Mouse (Mus musculus): ENCODE results near the gene Cbl.

Cbl gene

DNA sequence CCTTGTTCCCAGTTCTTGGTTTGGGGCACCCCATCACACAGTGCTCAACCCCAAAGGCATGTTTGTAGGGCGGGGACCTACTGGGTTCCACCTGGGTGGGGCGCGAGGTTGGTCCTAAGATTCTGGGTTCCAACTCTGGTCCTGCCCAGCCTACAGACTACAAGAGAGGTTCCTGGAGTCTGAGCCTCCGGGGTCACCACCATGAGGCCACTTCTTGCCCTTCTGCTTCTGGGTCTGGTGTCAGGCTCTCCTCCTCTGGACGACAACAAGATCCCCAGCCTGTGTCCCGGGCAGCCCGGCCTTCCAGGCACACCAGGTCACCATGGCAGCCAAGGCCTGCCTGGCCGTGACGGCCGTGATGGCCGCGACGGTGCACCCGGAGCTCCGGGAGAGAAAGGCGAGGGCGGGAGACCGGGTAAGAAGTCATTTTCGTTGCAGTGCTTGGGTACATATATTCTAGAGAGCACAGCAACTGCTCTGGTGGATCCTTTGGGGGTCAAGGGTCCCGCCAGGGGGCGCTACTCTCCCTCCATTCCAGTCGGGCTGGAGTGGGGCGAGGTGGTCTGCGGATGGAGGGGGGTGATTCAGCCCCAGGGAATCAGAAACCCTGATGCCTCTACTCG lies 126.2 kb downstream of the Cbl start:
- in situ Hi-C loops (cut with MboI, MseI): no loop called here

DNA sequence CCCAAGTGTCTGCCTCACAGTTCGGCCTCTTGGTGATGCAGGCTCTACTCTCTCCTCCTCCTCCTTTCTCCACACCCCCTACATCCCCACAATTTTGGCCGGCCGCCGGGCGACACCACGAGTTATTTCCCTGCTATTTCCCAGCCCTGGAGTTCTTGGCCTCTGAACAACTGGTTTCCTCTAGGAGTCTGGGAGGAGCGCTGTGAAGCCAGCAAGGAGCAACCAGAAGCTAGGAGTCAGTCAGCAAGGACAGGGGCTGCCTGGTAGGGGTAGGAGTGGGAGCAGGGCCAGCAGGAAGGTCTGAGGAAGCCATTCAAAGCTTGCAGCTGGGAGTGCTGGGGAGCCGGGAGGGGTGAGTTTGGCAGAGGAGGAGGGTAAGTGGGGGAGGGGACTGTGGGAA lies 126.7 kb downstream of the Cbl start, which contains the start of gene C1qtnf5:
Gene C1qtnf5, plus strand, starts transcription at position 136 of the 400 bp plus-strand sequence.
- in situ Hi-C loops (cut with MboI, MseI): no loop called here

DNA sequence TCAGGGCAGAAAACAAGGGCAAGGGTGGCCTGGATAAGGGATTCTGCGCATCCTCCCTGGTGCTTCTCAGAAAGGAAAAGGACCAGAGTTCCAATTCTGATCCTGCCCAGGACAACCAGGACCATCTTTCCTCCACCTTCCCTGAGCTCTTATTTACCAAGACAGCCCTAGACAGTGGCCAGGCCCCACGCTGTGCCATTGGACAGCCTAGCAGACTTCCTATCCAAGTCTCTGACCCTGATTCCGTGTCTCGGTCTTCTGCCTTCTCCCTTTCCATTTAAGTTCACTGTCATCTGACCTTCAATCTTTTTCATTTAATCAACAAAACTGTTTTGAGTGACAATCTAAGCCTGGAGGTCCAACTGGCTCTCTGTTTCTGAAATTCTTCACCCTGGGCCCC lies 127.3 kb downstream of the Cbl start:
- in situ Hi-C loops (cut with MboI, MseI): no loop called here

DNA sequence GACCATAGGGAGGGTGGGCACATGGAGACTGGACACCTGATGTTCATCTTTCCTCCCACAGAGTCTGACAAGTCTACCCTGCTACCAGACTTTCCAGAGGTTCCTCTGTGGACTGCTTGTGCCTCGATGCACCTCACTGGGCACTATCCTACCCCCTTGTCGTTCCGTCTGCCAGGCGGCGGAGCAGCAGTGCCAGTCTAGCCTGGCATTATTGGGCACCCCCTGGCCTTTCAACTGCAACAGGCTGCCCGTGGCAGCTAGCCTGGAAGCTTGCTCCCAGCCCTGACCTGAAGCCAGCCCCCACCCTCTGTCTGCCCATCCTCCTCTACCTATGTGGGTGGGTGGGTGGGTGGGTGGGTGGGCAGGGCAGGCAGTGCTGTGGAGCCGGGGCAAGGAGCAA lies 127.7 kb downstream of the Cbl start:
- in situ Hi-C loops (cut with MboI, MseI): no loop called here

DNA sequence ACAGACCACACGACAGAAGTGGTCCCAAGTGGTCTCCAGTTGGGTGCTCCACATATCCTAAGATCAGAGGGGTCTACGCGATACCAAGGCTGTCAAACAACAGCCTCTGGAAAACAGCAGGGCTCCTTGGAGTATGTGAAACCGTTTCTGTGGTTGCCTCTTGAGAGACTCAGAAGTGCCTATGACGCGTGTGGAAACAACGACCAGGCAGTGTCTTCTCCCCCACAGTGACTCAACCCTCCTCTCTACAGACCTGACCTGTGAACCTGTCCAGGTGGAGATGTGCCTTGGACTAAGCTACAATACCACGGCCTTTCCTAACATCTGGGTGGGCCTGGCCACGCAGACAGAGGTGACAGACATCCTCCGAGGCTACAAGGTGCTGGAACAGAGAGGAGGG lies 128.1 kb downstream of the Cbl start:
- in situ Hi-C loops (cut with MboI, MseI): no loop called here

DNA sequence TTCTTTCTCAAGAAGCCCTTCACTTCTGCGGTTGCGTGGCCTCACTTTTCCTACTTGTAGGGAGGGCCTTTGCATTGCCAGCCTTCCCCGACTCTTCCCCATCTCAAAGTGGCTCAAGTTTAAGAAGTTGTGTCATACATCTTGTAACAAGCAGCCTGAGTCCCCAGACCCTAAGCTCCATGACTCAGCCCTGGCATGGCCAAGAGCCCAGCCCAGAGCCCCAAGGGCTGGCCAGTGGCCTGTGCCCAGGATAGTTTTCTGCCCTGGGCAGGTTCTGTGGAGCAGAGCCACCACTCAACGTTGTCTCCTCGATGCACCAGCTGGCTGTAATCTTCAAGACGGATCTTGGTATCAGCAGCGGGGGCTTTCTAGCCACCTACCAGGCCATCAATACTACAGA lies 129.0 kb downstream of the Cbl start:
- in situ Hi-C loops (cut with MboI, MseI): no loop called here

DNA sequence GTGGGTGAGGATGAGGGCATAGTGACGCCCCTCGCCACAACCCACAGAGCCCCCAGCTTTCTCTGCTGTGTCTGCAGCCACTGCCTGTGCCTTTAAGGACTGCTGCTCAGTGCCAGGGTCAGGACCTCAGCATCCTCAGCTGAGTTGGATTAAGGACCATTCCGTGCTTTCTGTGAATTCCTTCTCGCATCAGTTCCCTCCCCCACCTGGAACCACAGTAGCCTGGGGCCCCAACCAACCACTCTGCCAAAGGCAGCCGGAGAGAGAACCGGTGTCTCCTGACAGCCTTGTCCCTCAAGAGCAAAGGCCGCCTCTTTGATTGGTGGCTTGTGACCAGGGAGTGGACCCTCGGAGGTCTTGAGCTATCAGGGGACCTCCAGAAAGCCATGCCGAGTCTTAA lies 132.4 kb downstream of the Cbl start, which contains the start of gene Mfrp:
Gene Mfrp, plus strand, starts transcription at position 240 of the 400 bp plus-strand sequence.
- in situ Hi-C loops (cut with MboI, MseI): no loop called here

DNA sequence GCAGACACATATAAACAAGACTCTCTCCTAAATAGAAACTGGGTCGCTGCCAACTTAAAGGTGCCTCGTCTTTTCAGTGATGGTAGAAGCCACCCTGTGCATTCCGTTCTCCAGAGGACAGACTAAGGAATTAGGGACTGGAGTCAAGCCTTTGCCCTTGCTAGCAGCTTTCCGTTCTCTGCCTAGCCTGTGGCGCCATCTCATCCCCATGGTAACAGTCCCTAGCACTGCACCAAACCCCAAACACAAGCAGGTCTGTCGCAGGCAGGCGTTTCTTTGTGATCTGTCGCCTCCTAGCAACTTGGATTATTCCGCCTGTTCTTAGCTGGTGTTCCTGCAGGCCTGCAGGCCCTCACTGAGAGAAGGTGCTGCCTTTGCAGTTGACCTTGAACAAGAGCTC lies 137.3 kb downstream of the Cbl start:
- in situ Hi-C loops (cut with MboI, MseI): loop anchor here (25.0 kb wide), 1 partner anchor 359 kb away; the partner anchor contains the start of gene Nectin1

DNA sequence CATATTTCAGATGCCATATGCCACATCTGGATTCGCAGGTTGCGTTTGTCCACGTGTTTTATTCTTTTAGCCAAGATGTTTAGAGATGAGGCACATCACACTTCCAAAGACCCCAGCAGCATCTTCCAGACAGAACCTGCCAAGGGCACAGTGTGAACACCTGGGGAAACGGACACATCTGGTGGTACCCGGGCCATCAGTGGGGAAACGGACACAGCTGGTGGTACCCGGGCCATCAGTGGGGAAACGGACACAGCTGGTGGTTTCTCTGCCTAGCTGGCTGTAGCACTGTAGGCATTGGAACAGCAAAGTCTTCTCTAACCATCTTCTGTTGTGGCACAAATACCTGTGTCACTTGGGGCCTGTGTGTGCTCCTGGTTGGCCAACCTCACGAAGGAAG lies 138.1 kb downstream of the Cbl start:
- in situ Hi-C loops (cut with MboI, MseI): loop anchor here (25.0 kb wide), 1 partner anchor 358 kb away; the partner anchor contains the start of gene Nectin1

DNA sequence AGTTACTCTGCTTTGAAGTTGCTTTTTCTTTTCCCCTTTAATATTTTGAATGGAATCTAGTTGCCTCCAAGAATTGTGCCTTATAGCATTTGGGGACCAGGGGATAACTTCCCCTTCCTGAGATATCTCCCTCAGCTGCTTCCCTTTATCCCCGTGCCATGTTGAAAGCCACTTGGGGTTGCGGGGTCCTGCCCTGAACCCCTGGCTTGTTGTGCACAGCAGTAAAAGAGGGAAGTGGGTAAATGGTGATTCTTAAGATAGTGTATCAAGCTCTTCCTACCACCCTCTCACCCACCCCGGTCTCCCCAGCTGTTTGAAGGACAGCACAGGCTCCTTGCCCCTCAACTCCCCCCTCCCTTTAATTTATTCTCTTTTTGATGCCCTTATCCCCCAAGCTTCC lies 139.1 kb downstream of the Cbl start:
- in situ Hi-C loops (cut with MboI, MseI): loop anchor here (25.0 kb wide), 1 partner anchor 357 kb away; the partner anchor contains the start of gene Nectin1

DNA sequence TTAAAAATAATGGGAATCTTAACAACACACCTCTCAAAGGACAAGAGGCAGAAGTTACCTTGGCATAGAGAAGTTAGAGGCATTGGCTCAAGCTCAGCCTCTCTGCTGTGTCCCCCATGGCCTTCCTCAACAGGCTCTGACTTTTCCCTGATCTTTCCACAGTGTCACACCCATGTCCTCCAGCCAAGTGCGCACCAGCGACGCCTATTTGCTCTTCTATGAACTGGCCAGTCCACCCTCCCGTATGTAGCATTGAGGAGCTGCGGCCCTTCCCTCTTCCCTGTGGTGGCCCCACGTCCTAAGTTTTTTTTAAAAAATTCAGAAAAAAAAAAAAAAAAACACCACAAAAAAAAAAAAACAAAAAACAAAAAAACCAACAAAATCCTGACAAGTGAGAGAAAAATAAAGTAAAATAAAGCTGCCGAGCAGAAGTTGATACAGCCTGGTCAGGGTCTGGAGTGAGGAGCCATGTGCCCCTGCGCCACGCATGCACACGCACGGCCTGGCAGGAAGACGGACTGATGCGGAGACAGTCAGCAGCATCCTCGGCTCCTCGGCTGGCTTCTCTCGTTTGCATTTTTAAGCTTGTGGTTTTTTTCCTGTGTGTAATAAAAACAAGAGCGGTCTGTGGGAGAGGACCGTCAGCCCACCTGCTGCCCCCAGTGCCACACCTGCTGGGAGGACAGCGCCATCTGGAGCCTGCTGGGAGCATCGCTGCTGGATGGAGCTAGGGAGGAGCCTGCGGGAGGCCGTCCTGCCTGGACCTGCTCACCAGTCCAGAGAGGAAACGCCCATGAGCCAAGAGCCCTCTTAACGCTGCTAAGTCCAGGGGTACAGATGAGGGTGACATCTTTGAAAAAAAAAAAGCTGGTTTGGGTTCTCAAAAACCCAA lies 140.0 kb downstream of the Cbl start:
- in situ Hi-C loops (cut with MboI, MseI): loop anchor here (25.0 kb wide), 1 partner anchor 357 kb away; the partner anchor contains the start of gene Nectin1

All from T-helper 2 cell (primary cell).